Mouse (Mus musculus): Measurements from ENCODE around the gene Clcn2.

DNA sequence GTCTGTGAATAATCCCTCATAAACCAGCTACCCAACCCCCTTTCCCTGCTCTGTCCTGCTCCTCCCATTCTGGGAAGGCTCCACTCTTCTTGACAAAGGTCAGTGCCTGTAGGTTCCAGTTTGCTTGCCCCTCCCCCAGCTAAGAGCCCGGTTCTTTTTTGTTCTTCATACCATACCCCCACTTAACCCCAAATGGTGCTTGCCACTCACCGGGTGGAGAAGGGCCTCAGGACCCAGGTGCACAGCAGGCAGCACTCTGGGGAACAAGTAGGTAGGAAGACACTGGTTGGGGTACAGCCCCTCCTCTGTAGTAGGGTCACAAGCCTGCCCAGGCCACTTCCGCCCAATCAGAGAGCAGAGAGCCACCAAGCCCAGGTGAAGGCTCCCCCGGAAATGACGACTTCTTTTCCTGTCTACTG, 12.8 kb upstream of the Clcn2 start:
- TF ChIP-seq CTCF (IDR thresholded peaks at IDR 0.05; ENCODE audit: extremely low read depth, insufficient read depth, insufficient read length, insufficient replicate concordance) (no peak), POLR2A (IDR thresholded peaks at IDR 0.05; ENCODE audit: low read depth, low read length) (no peak)

Measured in spleen, adult 2 months (tissue).